Mouse (Mus musculus) erythroblast, embryonic 14.5 days (primary cell): ENCODE results near the gene Rnf223. TPM values are rescaled to one million over a fixed set of nuclear protein-coding genes. Genes with fewer than 3 reads are reported as not detected.

Experiments used
- H3K27me3 ChIP-seq: 2 replicates; pipeline ENCODE4 v1.6.1; 2012; ENCODE audit warnings: inconsistent platforms; ENCODE audit not compliant: control insufficient read depth
- H3K36me3 ChIP-seq: 2 replicates; pipeline ENCODE4 v1.6.1; 2012; ENCODE audit warnings: mild to moderate bottlenecking, inconsistent platforms; ENCODE audit not compliant: control insufficient read depth
- H3K4me1 ChIP-seq: 2 replicates; pipeline ENCODE4 v1.6.1; 2012; ENCODE audit warnings: inconsistent platforms; ENCODE audit not compliant: control insufficient read depth
- H3K4me3 ChIP-seq: replicated peaks from 2 replicates; pipeline ENCODE3; 2012; ENCODE audit warnings: moderate library complexity, mild to moderate bottlenecking, inconsistent platforms
- H3K9me3 ChIP-seq: 2 replicates; pipeline ENCODE4 v1.6.1; 2012; ENCODE audit warnings: low read length, inconsistent platforms, mixed read lengths; ENCODE audit not compliant: control insufficient read depth
- GATA1 ChIP-seq: IDR thresholded peaks from 2 replicates; pipeline ENCODE4 v1.6.1; 2012; ENCODE audit warnings: low read length, inconsistent platforms, mixed read lengths
- TAL1 ChIP-seq: IDR thresholded peaks from 3 replicates; pipeline ENCODE4 v1.6.1; 2012; ENCODE audit warnings: low read length, inconsistent platforms, mixed read lengths
- polyA plus RNA-seq: library from polyadenylated mRNA; stranded (reverse); fragments of >175 nt; gene quantifications from 2 replicates; pipeline ENCODE4 v1.2.3, GENCODE M21; 2012

Gene Rnf223
- polyA plus RNA-seq, result 0.10 TPM in 2 replicates

DNA sequence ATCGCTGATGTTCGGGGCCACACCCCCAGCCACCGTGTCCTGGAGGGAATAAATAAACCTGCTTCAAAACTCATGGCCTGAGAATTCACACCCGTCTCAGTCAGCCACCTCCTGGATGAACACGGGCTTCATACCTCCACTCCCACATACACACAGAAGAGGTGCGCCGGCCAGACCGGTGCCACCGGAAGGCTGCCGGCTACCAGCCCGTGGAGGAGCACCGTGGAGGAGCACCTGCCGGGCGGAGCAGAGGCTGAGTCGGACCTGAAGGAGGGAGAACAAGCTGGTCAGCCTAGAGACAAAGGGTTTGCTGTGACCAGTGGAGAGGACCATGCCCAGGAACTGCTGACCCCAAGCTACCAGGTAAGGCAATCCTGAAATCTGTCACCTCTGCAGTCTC, at the start of gene Rnf223:
Gene Rnf223, plus strand, starts transcription at position 78 of the 400 bp plus-strand sequence.
- Histone ChIP-seq H3K27me3 (no peaks in the 10 kb centered on the region), H3K36me3 (peaks cover 16% of the 10 kb centered on the region), H3K9me3 (no peaks in the 10 kb centered on the region), H3K4me3 (no peak within 1 kb of the TSS), H3K4me1 (peaks cover 19% of the 10 kb centered on the region)
- TF ChIP-seq GATA1, result no peak
- no peak for TF ChIP-seq TAL1

DNA sequence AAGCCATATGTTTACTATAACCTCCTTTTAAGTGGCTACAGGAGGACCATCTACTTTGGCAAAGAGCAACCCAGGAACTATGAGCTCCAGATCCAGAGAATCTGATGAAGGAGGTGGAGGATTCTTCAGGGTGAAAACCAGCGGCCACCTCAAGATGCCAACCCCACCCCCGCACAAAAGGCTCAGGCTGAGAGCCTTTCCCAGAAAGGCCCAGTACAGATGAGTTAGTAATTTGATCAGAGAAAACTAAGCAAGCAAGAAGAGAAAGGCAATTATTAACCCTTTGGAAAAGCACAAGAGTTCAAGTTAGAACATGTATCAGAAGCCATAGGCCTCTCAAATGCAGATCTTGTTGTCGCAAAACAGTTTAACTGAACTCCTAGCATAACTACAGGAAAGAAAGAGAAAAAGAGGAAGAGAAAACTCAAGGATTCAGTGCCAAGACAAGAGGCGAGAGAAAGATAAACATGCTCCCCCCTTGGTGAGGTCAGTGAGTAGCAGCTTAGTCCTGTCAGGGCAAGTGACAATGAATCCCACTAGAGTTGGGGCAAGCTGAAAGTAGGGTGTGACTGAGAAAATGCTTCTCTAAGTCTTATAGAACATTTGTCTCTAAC, 47.6 kb upstream of the Rnf223 start:
- Histone ChIP-seq H3K9me3 (no peaks in the 10 kb centered on the region), H3K27me3 (peaks cover 7% of the 10 kb centered on the region), H3K4me1 (no peaks in the 10 kb centered on the region), H3K4me3 (no peak overlapping the region), H3K36me3 (no peaks in the 10 kb centered on the region)
- TF ChIP-seq GATA1 (no peak), TAL1 (no peak)

DNA sequence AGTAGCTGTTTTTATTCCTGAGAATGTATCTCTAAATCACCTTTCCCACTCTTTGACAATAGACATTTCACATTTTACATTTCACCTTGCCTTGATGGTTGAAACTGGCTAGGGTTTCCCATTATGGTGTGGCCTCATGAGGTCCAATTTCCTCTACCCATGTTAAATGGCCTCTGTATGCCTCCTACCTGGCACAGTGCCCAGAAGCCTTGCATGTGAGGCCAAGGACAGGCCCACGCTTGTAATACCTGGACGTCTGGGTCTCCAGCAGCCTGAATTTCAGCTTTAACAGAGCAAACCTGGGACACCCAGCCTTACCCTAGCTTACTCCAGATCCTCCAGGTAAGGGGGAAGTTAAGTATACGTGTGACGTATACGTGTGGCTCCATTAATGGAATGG, 47.0 kb upstream of the Rnf223 start:
- Histone ChIP-seq H3K27me3 (peaks cover under 1% of the 10 kb centered on the region), H3K36me3 (no peaks in the 10 kb centered on the region), H3K4me3 (no peak overlapping the region), H3K9me3 (no peaks in the 10 kb centered on the region), H3K4me1 (no peaks in the 10 kb centered on the region)
- no peak for TF ChIP-seq TAL1
- no peak for TF ChIP-seq GATA1

DNA sequence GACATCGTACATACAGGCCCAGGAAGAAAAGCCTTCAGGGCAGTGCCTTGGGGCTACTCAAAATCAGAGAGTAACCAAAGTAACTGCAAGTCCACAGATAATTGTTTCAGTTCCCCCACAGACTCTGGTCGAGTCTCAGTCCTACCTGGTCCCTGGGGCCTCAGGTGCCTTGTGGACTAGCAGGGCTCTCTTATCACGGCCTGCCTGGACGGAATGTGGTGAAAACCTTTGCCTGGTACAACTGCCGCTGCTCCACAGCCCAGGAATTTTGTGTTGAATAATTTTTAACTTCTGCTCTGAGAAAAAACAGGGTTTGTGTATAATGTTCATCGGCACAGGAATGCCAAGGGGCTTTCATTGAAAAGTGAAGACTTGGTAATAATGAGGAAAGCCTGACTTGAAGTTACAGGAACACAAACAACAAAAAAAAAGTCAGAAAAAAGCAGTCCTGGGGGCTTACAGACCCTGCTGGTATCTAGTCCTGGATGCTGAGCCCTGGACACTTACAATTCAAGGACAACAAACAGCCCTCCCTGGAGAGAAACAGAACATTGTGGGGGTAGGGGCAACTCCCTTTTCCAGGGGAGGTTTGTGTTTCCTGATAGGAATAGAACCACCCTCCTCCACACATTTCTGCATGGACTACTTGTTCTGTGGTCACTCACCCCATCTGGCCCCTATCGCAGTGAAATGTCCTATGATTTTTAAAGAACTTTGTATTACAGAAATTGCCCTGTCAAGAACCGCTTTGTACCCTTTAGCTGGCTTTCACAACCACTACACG, 46.0 kb upstream of the Rnf223 start:
- H3K4me3 ChIP-seq, result no peak overlapping the region
- no peaks in the 10 kb centered on the region for H3K4me1 ChIP-seq
- no peak for TF ChIP-seq GATA1
- TF ChIP-seq TAL1, result no peak
- H3K9me3 ChIP-seq, result no peaks in the 10 kb centered on the region
- H3K27me3 ChIP-seq, result no peaks in the 10 kb centered on the region
- H3K36me3 ChIP-seq, result no peaks in the 10 kb centered on the region

DNA sequence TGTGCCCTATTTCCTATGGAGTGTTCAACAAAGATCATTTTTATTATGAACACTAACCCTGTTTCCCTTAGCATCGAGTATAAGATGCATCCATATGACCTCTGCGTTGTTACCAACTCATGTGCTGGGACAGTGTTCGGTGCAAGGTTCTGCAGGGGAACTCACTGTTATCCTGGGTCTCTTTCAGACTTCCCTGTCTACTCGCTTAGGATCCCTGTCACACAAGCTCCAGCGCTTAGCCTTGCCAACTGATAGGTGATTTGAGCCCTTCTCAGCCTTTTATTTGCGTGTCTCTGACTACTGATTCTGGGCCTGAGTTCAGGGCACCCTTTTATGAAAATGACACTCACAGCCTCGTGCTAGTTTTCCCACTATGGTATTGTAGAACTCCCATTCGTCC, 45.1 kb upstream of the Rnf223 start:
- H3K36me3 ChIP-seq, result no peaks in the 10 kb centered on the region
- TF ChIP-seq TAL1 (no peak), GATA1 (no peak)
- no peaks in the 10 kb centered on the region for H3K9me3 ChIP-seq
- H3K27me3 ChIP-seq, result no peaks in the 10 kb centered on the region
- no peak overlapping the region for H3K4me3 ChIP-seq
- no peaks in the 10 kb centered on the region for H3K4me1 ChIP-seq

DNA sequence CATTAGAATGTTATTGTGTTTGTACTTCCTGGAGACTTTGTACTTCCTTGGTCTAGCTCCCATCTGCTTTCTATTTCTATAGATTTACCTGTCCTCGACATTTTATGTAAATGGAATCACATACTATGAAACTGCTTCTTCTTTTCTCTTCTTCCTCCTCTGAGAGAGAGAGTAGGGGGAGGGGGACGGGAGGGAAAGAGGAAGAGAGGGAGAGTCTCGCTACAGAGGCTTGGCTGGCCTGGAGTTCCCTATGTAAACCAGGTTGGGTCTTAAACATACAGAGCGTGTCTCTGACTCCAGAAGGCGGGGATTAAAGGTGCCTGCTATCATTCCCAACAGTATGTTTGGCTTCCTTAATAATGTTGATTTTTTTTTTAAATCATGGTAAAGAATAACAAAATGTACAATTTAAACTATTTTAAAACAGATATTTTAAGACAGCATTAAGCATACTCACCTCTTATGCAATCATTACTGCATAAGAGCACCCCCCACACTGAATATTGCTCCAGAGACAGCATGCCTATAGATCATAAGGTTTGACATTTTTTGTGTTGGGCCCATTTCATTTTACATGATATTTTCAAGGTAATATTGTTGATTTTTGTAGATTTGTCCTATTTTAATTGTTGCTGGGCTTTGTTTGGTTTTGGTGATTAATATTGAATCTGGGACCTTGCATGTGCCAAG, 42.8 kb upstream of the Rnf223 start:
- no peak for TF ChIP-seq GATA1
- TF ChIP-seq TAL1, result no peak

DNA sequence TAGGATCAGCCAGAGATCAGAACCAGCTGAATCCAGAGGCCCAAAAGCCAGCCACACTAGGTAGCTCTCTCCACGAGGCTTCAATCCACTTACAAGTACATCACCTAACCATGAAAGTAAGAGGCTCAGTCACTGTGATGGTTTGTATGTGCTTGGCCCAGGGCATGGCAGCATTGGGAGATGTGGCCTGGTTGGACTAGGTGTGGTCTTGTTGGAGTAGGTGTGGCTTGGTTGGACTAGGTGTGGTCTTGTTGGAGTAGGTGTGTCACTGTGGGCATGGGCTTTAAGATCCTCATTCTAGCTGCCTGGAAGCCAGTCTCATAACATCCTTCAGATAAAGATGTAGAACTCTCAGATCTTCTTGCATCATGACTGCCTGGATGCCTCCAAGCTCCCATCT, 39.1 kb upstream of the Rnf223 start:
- Histone ChIP-seq H3K4me3 (no peak overlapping the region), H3K27me3 (no peaks in the 10 kb centered on the region), H3K9me3 (no peaks in the 10 kb centered on the region), H3K36me3 (no peaks in the 10 kb centered on the region), H3K4me1 (no peaks in the 10 kb centered on the region)
- TF ChIP-seq GATA1, result no peak
- no peak for TF ChIP-seq TAL1

More for the DNA sequence above, 42.8 kb upstream of the Rnf223 start:
- no peaks in the 10 kb centered on the region for H3K9me3 ChIP-seq
- H3K4me3 ChIP-seq, result no peak overlapping the region
- H3K36me3 ChIP-seq, result no peaks in the 10 kb centered on the region
- no peaks in the 10 kb centered on the region for H3K4me1 ChIP-seq
- no peaks in the 10 kb centered on the region for H3K27me3 ChIP-seq

DNA sequence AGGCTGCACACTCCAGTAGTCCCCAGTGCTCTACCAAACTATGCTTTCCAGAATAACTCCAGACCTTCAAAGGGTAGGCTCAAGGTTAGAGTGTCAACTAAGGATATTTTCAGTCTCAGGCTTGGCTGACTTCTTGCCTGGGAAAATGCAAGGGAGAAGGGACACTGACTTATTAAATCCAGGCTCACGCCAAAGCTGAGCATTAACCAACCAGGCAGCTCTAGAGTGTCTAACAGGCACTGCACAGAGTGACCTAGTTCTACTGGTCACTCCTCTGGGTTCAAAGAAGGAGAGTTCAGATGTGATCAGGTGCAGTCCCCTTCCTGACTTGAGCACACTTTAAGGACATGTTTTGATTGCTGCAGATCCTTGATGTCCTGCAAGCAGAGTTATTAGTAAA, 37.5 kb upstream of the Rnf223 start:
- no peak for TF ChIP-seq GATA1
- TF ChIP-seq TAL1, result no peak
- Histone ChIP-seq H3K9me3 (no peaks in the 10 kb centered on the region), H3K4me1 (no peaks in the 10 kb centered on the region), H3K36me3 (no peaks in the 10 kb centered on the region), H3K27me3 (no peaks in the 10 kb centered on the region), H3K4me3 (no peak overlapping the region)

DNA sequence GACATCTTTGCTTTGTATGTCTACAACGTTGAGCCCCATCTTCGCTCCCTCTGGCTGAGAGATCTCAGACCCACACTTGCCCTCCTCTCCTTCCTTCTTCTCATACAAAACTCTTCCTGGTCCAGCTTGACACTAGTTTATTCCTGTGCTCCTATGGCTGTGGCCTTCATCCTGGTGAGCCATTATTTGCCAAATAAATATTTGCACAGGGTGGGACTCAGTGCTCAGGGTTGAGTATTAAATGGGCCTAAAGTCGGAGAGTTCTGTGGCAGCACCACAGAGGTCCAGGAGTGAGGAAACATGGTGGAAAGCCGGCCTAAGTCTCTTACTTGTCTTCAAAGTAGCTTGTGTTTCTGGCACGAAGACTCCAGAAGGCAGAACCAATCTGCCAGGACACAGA, 36.6 kb upstream of the Rnf223 start:
- TF ChIP-seq TAL1 (no peak), GATA1 (no peak)
- no peaks in the 10 kb centered on the region for H3K9me3 ChIP-seq
- H3K27me3 ChIP-seq, result no peaks in the 10 kb centered on the region
- H3K36me3 ChIP-seq, result no peaks in the 10 kb centered on the region
- H3K4me3 ChIP-seq, result no peak overlapping the region
- no peaks in the 10 kb centered on the region for H3K4me1 ChIP-seq
